Mouse (Mus musculus) left cerebral cortex, postnatal 14 days (tissue): Measurements from ENCODE around the gene Tmem259. TPM values are rescaled to one million over a fixed set of nuclear protein-coding genes. Genes with fewer than 3 reads are reported as not detected.

Experiments
- DNase-seq, 2 experiments: peaks; one replicate each; pipeline ENCODE4 v3.0.0; 2021 to 2022; ENCODE audit warnings: low spot score in 2 of 2, mixed read lengths in 1 of 2
- intact Hi-C: fragments of 180-260 bp; cut with DNase I; formaldehyde crosslinking; loops from one replicate; pipeline ENCODE4 v1.15.1; 2025
- total RNA-seq, 2 experiments: library from RNA; stranded (reverse); gene quantifications; 2 replicates each; pipeline ENCODE4 v1.2.3; 2021

Gene Tmem259
- total RNA-seq, 2 experiments from 2014 or later: 140 to 152 TPM

DNA sequence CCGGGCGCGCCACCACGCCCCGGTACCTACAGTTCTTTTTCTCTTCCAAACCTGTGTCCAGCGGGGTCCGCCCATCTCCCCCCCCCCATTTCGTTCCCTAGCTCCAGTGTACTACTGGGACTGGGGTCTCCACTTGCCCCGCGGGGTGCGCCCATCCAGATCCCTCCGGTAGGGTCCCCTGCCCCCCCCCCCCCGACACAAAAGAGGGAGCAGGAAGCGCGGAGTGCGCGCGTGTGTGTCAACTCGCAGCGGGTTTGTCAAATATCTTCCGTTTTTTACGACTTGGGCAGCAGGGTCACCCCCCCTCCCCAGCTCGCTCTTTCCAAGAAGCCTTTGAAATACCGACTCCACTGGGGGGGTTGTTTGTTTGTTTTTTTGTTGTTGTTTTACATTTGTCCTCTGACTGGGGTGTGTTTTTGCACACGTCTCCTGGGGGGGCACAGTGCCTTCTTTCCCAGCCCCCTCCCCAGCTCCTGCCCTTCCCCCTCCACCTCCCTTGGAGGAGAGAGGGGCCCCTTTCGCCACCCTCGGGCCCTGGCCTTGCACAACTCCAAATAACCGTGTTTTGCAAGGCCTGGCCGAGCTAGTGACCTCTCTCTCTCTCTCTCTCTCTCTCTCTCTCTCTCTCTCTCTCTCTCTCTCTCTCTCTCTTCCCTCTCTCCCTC, 56.0 kb downstream of the Tmem259 start:
- no peak for DNase-seq
- intact Hi-C loops: no loop called here

DNA sequence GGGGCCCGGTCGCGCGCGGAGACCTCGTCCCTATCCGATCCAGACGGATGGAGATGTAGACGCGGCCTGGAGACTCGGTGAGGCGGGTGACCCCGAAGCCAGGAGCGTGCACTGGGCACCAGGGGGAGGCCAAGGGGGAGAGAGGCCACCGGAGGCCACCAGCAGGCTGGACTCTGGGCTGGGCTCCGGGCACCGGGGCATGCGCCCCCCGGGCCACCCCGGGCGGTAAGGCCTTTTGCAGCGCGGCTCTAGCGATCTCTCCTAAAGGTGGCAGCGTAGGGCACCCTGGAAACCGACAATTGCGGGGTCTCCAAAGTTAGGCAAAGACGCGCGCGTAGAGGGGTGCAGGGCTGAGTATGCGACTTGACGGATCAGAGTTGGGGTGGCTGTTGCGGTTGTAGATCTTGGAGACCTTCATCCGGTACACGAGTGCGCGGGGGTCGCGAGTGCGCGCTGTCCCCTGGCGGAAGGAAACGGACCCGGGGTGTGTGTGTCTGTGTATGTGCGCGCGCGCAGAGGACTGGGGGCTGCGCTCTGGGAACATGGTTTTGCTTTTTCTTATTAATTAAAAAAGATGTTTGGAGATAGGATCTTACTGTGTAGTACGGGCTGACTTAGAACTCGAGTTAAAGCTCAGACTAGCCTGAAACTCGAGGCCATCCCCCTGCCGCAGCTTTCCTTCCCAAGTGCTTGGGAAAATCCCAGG, 56.7 kb downstream of the Tmem259 start:
- intact Hi-C loops: no loop called here
- DNase-seq: peak in 1 of 2 experiments; percentile 51

DNA sequence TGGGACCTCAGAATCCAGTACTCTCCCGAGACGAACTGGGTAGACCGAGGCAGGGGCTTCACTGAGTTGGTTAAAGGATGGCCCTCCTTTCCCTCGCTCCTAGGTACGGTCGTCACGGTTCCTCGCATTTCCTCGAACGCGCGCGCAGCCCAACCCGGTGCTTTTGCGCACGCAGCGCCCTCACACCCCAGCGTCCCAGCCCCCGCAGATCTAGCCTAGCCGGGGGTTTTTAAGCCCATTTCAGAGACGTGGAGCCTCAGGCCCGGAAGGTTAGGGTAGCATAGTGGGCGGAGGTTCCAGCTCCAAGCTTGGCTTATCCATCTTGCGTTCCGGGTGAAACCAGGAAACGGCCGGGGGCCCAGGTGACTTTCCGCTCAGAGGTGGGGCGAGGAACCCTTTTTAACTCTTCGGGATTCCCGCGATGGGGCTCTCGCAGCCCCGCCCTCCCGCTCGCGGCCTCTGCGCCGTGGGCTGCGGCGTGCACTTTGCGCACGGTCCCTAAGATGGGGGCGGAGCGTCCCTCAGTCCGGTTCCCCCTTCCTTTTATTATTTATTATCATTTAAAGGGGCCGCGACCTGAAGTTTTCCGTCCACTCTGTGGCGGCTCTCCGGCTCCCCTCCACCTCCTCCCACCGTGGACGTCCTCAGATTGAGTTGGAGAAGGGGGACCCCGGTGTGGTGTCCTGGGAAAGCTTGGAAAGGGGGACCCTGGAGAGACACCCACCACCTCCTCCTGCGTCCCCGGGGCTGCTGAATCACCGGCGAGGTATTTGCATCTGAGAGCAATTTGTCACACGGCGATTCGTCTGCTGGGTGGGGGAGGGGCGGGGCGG, 57.4 kb downstream of the Tmem259 start, which contains the start of gene Arid3a:
TSS of gene Arid3a (plus strand) at position 553 of the 833 bp plus-strand sequence.
- intact Hi-C loops: no loop called here
- peak; percentile 86 to 87 for DNase-seq

DNA sequence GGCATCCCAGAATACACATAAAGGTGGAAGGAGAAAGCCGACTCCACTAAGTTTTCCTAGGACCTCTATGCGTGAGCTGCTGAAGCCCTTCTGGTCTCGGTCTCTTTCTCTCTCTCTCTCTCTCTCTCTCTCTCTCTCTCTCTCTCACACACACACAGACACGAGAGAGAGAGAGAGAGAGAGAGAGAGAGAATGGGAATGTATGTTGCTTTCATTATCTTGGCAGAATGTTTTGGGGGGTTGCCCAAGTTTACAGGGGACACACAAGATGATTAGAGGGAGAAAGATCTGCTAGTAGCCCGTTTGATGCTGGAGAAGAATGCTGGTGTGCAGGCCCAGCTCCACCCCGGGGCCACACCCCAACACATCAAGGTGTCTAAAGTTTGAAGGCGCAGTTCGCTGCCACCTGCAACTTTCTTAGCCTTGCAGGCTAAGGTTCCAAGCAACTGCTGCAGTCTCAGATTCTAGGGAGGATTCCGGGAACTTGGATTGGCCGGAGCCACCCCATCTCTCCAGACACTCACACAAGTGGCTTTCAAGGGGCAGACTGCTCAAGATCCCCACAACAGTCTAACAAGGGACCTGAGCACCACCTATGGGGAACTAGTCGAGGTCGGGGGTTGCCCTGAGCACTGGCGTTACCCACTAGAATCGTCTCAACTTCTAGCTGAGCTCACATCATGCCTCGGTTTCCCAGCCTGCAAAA, 58.2 kb downstream of the Tmem259 start:
- intact Hi-C loops: loop anchor here (1.0 to 2.0 kb wide), 4 partner anchors 29 to 92 kb away; no protein-coding TSS in a partner anchor
- no peak for DNase-seq

DNA sequence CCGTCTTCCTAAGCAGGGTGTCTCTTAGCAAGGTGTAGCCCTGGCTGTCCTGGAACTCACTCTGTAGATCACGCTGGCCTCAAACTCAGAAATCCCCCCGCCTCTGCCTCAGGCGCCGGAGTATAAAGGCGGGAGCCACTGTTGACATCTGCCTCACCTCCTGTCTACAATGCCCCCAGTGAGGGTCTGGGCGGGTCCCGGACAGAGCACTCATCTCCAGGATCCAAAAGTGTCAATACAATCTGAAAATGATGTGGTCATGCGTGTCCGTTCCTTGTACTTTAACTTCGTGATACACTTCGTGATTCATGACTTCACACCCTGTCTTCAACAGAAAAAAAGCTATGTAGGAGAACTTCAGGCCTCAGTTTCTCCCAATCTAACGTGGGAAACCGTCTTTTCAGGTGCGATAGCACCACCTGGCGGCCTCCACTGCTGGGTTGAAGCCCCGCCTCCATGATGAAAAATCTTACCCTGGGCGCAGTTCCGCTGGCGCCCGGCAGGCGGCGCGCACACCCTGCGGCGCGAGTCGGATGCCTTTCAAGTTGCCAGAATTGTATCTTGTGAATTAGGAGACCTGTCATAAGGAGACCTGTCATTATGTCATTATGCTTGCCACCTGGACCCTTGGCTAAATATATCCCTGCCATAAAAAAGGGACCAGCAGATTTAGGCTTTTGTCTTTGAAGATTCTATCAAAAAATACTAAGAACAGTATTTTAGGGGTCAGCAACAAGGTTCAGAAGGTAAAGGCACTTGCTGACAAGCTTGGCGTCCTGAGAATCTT, 58.9 kb downstream of the Tmem259 start:
- intact Hi-C loops: loop anchor here (1.0 to 2.0 kb wide), 4 partner anchors 30 to 91 kb away; no protein-coding TSS in a partner anchor

More for the DNA sequence above, 58.9 kb downstream of the Tmem259 start:
- peak; percentile 96 to 97 for DNase-seq

Other genes starting within 250 kb of the Tmem259 start
- 10 to 100 TPM; 43.8 to 45.4 TPM for gene Polrmt, start 237.7 kb downstream of the Tmem259 start, total RNA-seq
- 1 to 10 TPM; 1.4 to 2.1 TPM for gene Fgf22, start 229.3 kb downstream of the Tmem259 start, total RNA-seq
- 10 to 100 TPM; 95.4 to 97.1 TPM for gene Rnf126, start 217.4 kb downstream of the Tmem259 start, total RNA-seq
- gene Fstl3, start 207.1 kb downstream of the Tmem259 start, total RNA-seq: 1 to 10 TPM; 1.7 to 2.2 TPM
- 1 to 10 TPM in 1 of 2 experiments, under 1 TPM in 1; 0.17 to 1.1 TPM for gene Prss57, start 193.4 kb downstream of the Tmem259 start, total RNA-seq
- 100 to 1,000 TPM; 398 to 410 TPM for gene Palm, start 190.8 kb downstream of the Tmem259 start, total RNA-seq
- under 1 TPM; 0.59 to 0.72 TPM for gene Misp, start 163.3 kb downstream of the Tmem259 start, total RNA-seq
- 10 to 100 TPM; 52.1 to 61.1 TPM for gene Ptbp1, start 129.9 kb downstream of the Tmem259 start, total RNA-seq
- gene Prtn3, start 109.9 kb downstream of the Tmem259 start, total RNA-seq: 1 to 10 TPM; 2.3 to 3.1 TPM
- 10 to 100 TPM; 68.3 to 71.2 TPM for gene Plppr3, start 109.7 kb downstream of the Tmem259 start, total RNA-seq
- gene Elane, start 98.1 kb downstream of the Tmem259 start, total RNA-seq: not detected
- not detected for gene Cfd, start 93.5 kb downstream of the Tmem259 start, total RNA-seq
- gene Med16, start 75.4 kb downstream of the Tmem259 start, total RNA-seq: 10 to 100 TPM; 55.0 to 66.5 TPM
- gene Gm26602, start 73.5 kb downstream of the Tmem259 start, total RNA-seq: not detected
- 1 to 10 TPM; 5.7 to 7.6 TPM for gene Kiss1r, start 67.4 kb downstream of the Tmem259 start, total RNA-seq
- gene R3hdm4, start 63.1 kb downstream of the Tmem259 start, total RNA-seq: 100 to 1,000 TPM; 438 to 440 TPM
- 1 to 10 TPM; 5.4 to 7.0 TPM for gene Arid3a, start 57.3 kb downstream of the Tmem259 start, total RNA-seq
- 10 to 100 TPM; 45.3 to 46.5 TPM for gene Wdr18, start 24.2 kb downstream of the Tmem259 start, total RNA-seq
- under 1 TPM; 0.21 to 0.40 TPM for gene Grin3b, start 13.6 kb downstream of the Tmem259 start, total RNA-seq
- gene Cnn2, start 4.3 kb upstream of the Tmem259 start, total RNA-seq: 10 to 100 TPM in 1 of 2 experiments, 1 to 10 TPM in 1; 9.5 to 11.9 TPM
- 10 to 100 TPM; 10.9 TPM for gene Abca7, start 12.2 kb upstream of the Tmem259 start, total RNA-seq
- 1 to 10 TPM; 3.3 to 4.0 TPM for gene Arhgap45, start 32.3 kb upstream of the Tmem259 start, total RNA-seq
- gene Polr2e, start 55.5 kb upstream of the Tmem259 start, total RNA-seq: 10 to 100 TPM; 66.9 to 68.9 TPM
- 100 to 1,000 TPM; 462 to 482 TPM for gene Gpx4, start 62.8 kb upstream of the Tmem259 start, total RNA-seq
- gene Sbno2, start 121.2 kb upstream of the Tmem259 start, total RNA-seq: 10 to 100 TPM; 19.2 to 19.3 TPM
- 10 to 100 TPM; 86.2 to 90.8 TPM for gene Stk11, start 131.5 kb upstream of the Tmem259 start, total RNA-seq
- gene Atp5d, start 154.3 kb upstream of the Tmem259 start, total RNA-seq: 100 to 1,000 TPM; 403 to 424 TPM
- gene Cbarp, start 156.5 kb upstream of the Tmem259 start, total RNA-seq: 100 to 1,000 TPM; 437 to 473 TPM
- 10 to 100 TPM; 94.0 to 96.3 TPM for gene Midn, start 163.9 kb upstream of the Tmem259 start, total RNA-seq
- gene Cirbp, start 181.7 kb upstream of the Tmem259 start, total RNA-seq: 100 to 1,000 TPM in 1 of 2 experiments, 10 to 100 TPM in 1; 95.6 to 111 TPM
- gene 1600002K03Rik, start 188.6 kb upstream of the Tmem259 start, total RNA-seq: 1 to 10 TPM; 5.7 to 6.2 TPM
- gene Efna2, start 195.2 kb upstream of the Tmem259 start, total RNA-seq: 10 to 100 TPM; 13.9 to 14.3 TPM
- 10 to 100 TPM; 39.4 to 41.5 TPM for gene Mum1, start 242.1 kb upstream of the Tmem259 start, total RNA-seq